Mouse (Mus musculus): Measurements from ENCODE around the gene Ift57. TPM values are rescaled to one million over a fixed set of nuclear protein-coding genes. Genes with fewer than 3 reads are reported as not detected.

The Ift57 gene
- polyA plus RNA-seq, 1 experiment from 2014 or later: 28.3 TPM

DNA sequence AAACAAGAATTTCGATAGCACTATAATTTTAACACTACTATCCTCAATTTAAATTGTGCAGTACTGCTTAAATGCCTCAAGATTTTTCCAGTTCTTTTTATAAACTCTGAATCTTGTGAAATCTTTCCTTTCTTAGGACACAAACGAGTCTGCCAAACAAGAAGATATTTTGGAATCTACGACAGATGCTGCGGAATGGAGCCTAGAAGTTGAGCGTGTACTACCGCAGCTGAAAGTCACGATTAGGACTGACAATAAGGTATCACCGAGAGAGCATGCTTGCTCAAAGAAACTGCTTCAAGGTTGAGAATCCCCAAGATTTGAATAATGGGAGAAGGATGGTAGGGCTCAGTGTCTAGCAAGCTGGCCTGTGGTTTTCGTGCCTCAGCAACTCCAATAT is 37.5 kb downstream of the Ift57 start:
- Histone ChIP-seq H3K27ac (ENCODE audit: low read length) (no peak overlapping the region), H3K9ac (replicated peaks; ENCODE audit: low read length) (no peak overlapping the region), H3K36me3 (ENCODE audit: insufficient read depth, low read length) (no peaks in the 10 kb centered on the region), H3K4me2 (replicated peaks; ENCODE audit: low read depth, low read length) (no peak overlapping the region), H3K4me3 (ENCODE audit: low read length) (no peak overlapping the region), H3K9me3 (ENCODE audit: low read length) (no peaks in the 10 kb centered on the region), H3K4me1 (ENCODE audit: insufficient read depth, low read length) (no peaks in the 10 kb centered on the region), H3K27me3 (ENCODE audit: insufficient read depth, low read length) (no peaks in the 10 kb centered on the region)
- whole genome bisulfite sequencing: 94% methylated on average over 9 of the region's 9 CpGs
- ATAC-seq (ENCODE audit: low FRiP score, low TSS enrichment): no peak

DNA sequence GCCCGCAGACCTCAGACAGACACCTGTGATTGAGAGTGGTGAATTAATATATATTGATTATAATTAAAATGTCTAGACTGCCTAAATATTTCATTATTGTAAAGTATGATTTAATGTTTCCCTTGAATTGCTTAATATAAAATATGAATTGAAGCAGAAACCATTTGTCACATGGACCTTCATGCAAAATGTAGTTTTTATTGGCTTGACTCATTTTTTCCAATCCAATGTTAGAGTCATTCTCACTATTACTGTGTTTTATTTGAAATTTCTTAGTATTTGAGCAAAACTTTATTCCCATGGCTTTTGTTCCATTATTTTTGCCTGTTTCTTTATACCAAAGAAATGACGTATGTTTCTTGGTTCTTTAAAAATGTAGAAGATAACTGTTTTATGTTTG is 48.3 kb downstream of the Ift57 start:
- H3K9me3 ChIP-seq (ENCODE audit: low read length): no peaks in the 10 kb centered on the region
- ATAC-seq (ENCODE audit: low FRiP score, low TSS enrichment): no peak
- H3K4me2 ChIP-seq (replicated peaks; ENCODE audit: low read depth, low read length): no peak overlapping the region
- H3K27me3 ChIP-seq (ENCODE audit: insufficient read depth, low read length): no peaks in the 10 kb centered on the region
- no peak overlapping the region for H3K27ac ChIP-seq (ENCODE audit: low read length)
- 94% methylated on average over 2 of the region's 2 CpGs for WGBS
- no peaks in the 10 kb centered on the region for H3K36me3 ChIP-seq (ENCODE audit: insufficient read depth, low read length)
- no peak overlapping the region for H3K4me3 ChIP-seq (ENCODE audit: low read length)
- H3K4me1 ChIP-seq (ENCODE audit: insufficient read depth, low read length): no peaks in the 10 kb centered on the region
- no peak overlapping the region for H3K9ac ChIP-seq (replicated peaks; ENCODE audit: low read length)

GRCm38 (mm10) chr16:49752906-49753305 is 53.9 kb downstream of the Ift57 start:
- no peaks in the 10 kb centered on the region for H3K27me3 ChIP-seq (ENCODE audit: insufficient read depth, low read length)
- no peaks in the 10 kb centered on the region for H3K36me3 ChIP-seq (ENCODE audit: insufficient read depth, low read length)
- H3K4me1 ChIP-seq (ENCODE audit: insufficient read depth, low read length): 0 out of 2 replicates have a peak, but pooled peaks cover 3% of the 10 kb centered on the region
- H3K9me3 ChIP-seq (ENCODE audit: low read length): no peaks in the 10 kb centered on the region
- H3K9ac ChIP-seq (replicated peaks; ENCODE audit: low read length): no peak overlapping the region
- no peak overlapping the region for H3K4me3 ChIP-seq (ENCODE audit: low read length)
- 79% methylated on average over 1 of the region's 1 CpGs for WGBS
- H3K4me2 ChIP-seq (replicated peaks; ENCODE audit: low read depth, low read length): no peak overlapping the region
- H3K27ac ChIP-seq (ENCODE audit: low read length): no peak overlapping the region
- no peak for ATAC-seq (ENCODE audit: low FRiP score, low TSS enrichment)

- Histone ChIP-seq H3K4me2 (replicated peaks; ENCODE audit: low read depth, low read length) (no peak overlapping the region), H3K27me3 (ENCODE audit: insufficient read depth, low read length) (no peaks in the 10 kb centered on the region), H3K4me1 (ENCODE audit: insufficient read depth, low read length) (0 out of 2 replicates have a peak, but pooled peaks cover 3% of the 10 kb centered on the region), H3K36me3 (ENCODE audit: insufficient read depth, low read length) (no peaks in the 10 kb centered on the region), H3K9me3 (ENCODE audit: low read length) (no peaks in the 10 kb centered on the region), H3K9ac (replicated peaks; ENCODE audit: low read length) (no peak overlapping the region), H3K4me3 (ENCODE audit: low read length) (no peak overlapping the region), H3K27ac (ENCODE audit: low read length) (no peak overlapping the region)
- no peak for ATAC-seq (ENCODE audit: low FRiP score, low TSS enrichment)
- WGBS: 46% methylated on average over 3 of the region's 3 CpGs
Measured at GRCm38 (mm10) chr16:49753318-49753717, 54.3 kb downstream of the Ift57 start.

DNA sequence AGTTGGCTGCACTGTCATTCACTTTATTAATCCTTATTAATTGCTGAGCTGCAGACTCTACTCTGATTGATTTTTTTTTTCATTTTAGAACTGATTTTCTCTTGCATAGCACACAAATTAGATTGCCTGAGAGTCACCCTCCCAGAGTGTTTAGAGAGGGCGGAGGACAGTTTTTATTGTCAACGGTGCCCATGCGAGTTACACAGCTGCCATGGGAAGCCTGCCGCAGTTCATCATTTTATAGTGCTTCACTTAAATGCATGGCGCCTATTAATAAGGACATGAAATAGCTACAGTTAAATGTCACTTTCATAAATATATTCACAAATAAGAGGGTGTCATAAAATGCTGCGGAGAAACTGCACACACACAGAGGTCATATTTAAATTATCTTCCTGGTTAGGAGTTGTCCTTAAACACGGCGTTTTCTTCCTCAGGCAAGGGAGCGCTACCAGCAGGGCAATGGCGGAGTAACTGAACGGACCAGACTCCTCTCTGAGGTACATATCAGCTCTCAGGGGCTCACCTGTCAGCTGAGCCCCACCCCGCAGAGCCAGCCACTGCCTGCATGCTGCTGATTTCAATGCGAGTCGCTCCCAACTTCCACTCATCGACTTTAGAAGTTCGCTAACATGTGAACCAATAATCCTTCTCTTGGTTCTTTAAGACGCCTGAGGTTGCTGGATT is 61.6 kb downstream of the Ift57 start:
- Histone ChIP-seq H3K36me3 (ENCODE audit: insufficient read depth, low read length) (no peaks in the 10 kb centered on the region), H3K9me3 (ENCODE audit: low read length) (no peaks in the 10 kb centered on the region), H3K27ac (ENCODE audit: low read length) (no peak overlapping the region), H3K4me2 (replicated peaks; ENCODE audit: low read depth, low read length) (no peak overlapping the region), H3K9ac (replicated peaks; ENCODE audit: low read length) (no peak overlapping the region), H3K27me3 (ENCODE audit: insufficient read depth, low read length) (no peaks in the 10 kb centered on the region), H3K4me3 (ENCODE audit: low read length) (no peak overlapping the region), H3K4me1 (ENCODE audit: insufficient read depth, low read length) (no peaks in the 10 kb centered on the region)
- 80% methylated on average over 17 of the region's 17 CpGs for WGBS
- ATAC-seq (ENCODE audit: low FRiP score, low TSS enrichment): no peak

GRCm38 (mm10) chr16:49761981-49762380 is 62.9 kb downstream of the Ift57 start:
- no peak overlapping the region for H3K4me3 ChIP-seq (ENCODE audit: low read length)
- H3K9ac ChIP-seq (replicated peaks; ENCODE audit: low read length): no peak overlapping the region
- no peaks in the 10 kb centered on the region for H3K4me1 ChIP-seq (ENCODE audit: insufficient read depth, low read length)
- H3K9me3 ChIP-seq (ENCODE audit: low read length): no peaks in the 10 kb centered on the region
- ATAC-seq (ENCODE audit: low FRiP score, low TSS enrichment): no peak
- no peak overlapping the region for H3K27ac ChIP-seq (ENCODE audit: low read length)
- H3K36me3 ChIP-seq (ENCODE audit: insufficient read depth, low read length): no peaks in the 10 kb centered on the region
- 84% methylated on average over 5 of the region's 5 CpGs for WGBS
- no peak overlapping the region for H3K4me2 ChIP-seq (replicated peaks; ENCODE audit: low read depth, low read length)
- H3K27me3 ChIP-seq (ENCODE audit: insufficient read depth, low read length): no peaks in the 10 kb centered on the region

DNA sequence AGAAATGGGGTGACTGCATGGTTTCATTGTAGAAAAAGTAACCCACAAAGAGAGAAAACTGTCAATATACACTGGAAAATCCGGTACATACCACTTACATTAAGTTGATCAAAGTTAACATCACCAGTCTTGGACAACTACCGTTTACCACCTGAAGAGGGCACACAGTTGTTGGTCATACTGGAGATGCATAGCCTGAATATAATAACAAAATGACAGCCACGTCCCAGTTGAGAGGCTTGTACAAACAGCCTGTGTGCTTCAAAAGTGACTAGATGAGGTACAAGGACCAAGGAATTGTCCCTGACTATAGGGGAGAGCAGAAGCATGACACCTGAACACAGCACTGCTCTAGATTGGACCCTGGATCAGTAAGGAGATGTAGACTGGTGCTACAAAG is 67.3 kb downstream of the Ift57 start:
- no peak overlapping the region for H3K4me2 ChIP-seq (replicated peaks; ENCODE audit: low read depth, low read length)
- WGBS: 61% methylated on average over 3 of the region's 3 CpGs
- ATAC-seq (ENCODE audit: low FRiP score, low TSS enrichment): no peak

DNA sequence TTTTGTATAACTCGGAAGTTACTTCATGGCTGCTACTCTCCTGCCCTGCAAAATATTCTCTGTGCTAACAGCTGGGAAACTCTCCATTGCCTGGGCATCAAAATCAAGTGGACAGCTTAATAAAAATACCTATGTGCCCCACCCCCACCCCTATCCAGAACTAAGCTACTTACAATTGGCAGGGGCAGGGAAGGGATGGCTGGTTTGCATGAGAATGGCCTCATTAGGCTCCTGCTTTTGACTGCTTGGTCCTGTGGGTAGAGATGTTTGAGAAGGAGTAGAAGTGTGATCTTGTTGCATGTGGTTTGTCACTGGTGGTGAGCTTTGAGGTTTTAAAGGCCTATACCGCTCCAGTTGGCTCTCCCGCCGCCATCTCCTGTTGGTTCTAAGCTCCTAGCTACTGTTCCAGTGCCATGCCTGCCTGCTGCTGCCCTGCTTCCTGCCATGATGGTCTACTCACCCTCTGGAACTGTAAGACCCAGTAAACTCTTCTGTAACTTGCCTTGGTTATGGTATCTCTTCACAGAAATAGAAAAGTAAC is 69.5 kb downstream of the Ift57 start:
- H3K27me3 ChIP-seq (ENCODE audit: insufficient read depth, low read length): no peaks in the 10 kb centered on the region
- H3K9ac ChIP-seq (replicated peaks; ENCODE audit: low read length): no peak overlapping the region
- H3K4me3 ChIP-seq (ENCODE audit: low read length): no peak overlapping the region
- no peaks in the 10 kb centered on the region for H3K9me3 ChIP-seq (ENCODE audit: low read length)
- H3K4me1 ChIP-seq (ENCODE audit: insufficient read depth, low read length): no peaks in the 10 kb centered on the region
- H3K4me2 ChIP-seq (replicated peaks; ENCODE audit: low read depth, low read length): no peak overlapping the region
- WGBS: 93% methylated on average over 4 of the region's 4 CpGs
- no peak overlapping the region for H3K27ac ChIP-seq (ENCODE audit: low read length)
- no peak for ATAC-seq (ENCODE audit: low FRiP score, low TSS enrichment)
- no peaks in the 10 kb centered on the region for H3K36me3 ChIP-seq (ENCODE audit: insufficient read depth, low read length)

More for the DNA sequence above, 67.3 kb downstream of the Ift57 start:
- H3K36me3 ChIP-seq (ENCODE audit: insufficient read depth, low read length): no peaks in the 10 kb centered on the region
- H3K9me3 ChIP-seq (ENCODE audit: low read length): no peaks in the 10 kb centered on the region
- no peaks in the 10 kb centered on the region for H3K4me1 ChIP-seq (ENCODE audit: insufficient read depth, low read length)
- H3K27ac ChIP-seq (ENCODE audit: low read length): no peak overlapping the region
- no peak overlapping the region for H3K9ac ChIP-seq (replicated peaks; ENCODE audit: low read length)
- H3K27me3 ChIP-seq (ENCODE audit: insufficient read depth, low read length): no peaks in the 10 kb centered on the region
- no peak overlapping the region for H3K4me3 ChIP-seq (ENCODE audit: low read length)

GRCm38 (mm10) chr16:49769831-49770261 is 70.8 kb downstream of the Ift57 start:
- no peak overlapping the region for H3K4me3 ChIP-seq (ENCODE audit: low read length)
- no peak overlapping the region for H3K9ac ChIP-seq (replicated peaks; ENCODE audit: low read length)
- no peak for ATAC-seq (ENCODE audit: low FRiP score, low TSS enrichment)
- no peaks in the 10 kb centered on the region for H3K27me3 ChIP-seq (ENCODE audit: insufficient read depth, low read length)
- no peaks in the 10 kb centered on the region for H3K9me3 ChIP-seq (ENCODE audit: low read length)
- no peak overlapping the region for H3K27ac ChIP-seq (ENCODE audit: low read length)
- H3K4me1 ChIP-seq (ENCODE audit: insufficient read depth, low read length): no peaks in the 10 kb centered on the region
- WGBS: 81% methylated on average over 2 of the region's 2 CpGs
- no peaks in the 10 kb centered on the region for H3K36me3 ChIP-seq (ENCODE audit: insufficient read depth, low read length)
- no peak overlapping the region for H3K4me2 ChIP-seq (replicated peaks; ENCODE audit: low read depth, low read length)

GRCm38 (mm10) chr16:49770320-49771189 is 71.5 kb downstream of the Ift57 start:
- Histone ChIP-seq H3K4me3 (ENCODE audit: low read length) (no peak overlapping the region), H3K9ac (replicated peaks; ENCODE audit: low read length) (no peak overlapping the region), H3K4me2 (replicated peaks; ENCODE audit: low read depth, low read length) (no peak overlapping the region), H3K4me1 (ENCODE audit: insufficient read depth, low read length) (no peaks in the 10 kb centered on the region), H3K9me3 (ENCODE audit: low read length) (no peaks in the 10 kb centered on the region), H3K27ac (ENCODE audit: low read length) (no peak overlapping the region), H3K27me3 (ENCODE audit: insufficient read depth, low read length) (no peaks in the 10 kb centered on the region), H3K36me3 (ENCODE audit: insufficient read depth, low read length) (no peaks in the 10 kb centered on the region)
- WGBS: 83% methylated on average over 12 of the region's 12 CpGs
- ATAC-seq (ENCODE audit: low FRiP score, low TSS enrichment): no peak

Measured in kidney, embryonic 16.5 days (tissue).